ENCODE assay signal across 8 mouse cellular contexts in genomic region chrX:71816401-71816857, GRCm38 (mm10). TPM values are rescaled to one million over a fixed set of nuclear protein-coding genes. Genes with fewer than 3 reads are reported as not detected.
A peak's percentile ranks its signal among the peaks of the same experiment; 100 is the strongest.
DNase-seq lines count a peak whose midpoint lies in the region; ATAC-seq and TF ChIP-seq lines count a peak whose summit lies in the region.

No protein-coding gene starts in this region.

- H3K9ac ChIP-seq in kidney, embryonic 15.5 days: peak overlapping the region; percentile 54

- TF ChIP-seq POLR2A in bone marrow macrophage, adult 2 months (IDR thresholded peaks at IDR 0.05; ENCODE audit: borderline replicate concordance, low read depth, low read length): no peak
- peak; percentile 76 for TF ChIP-seq POLR2A in embryonic fibroblast, embryonic 13.5 days (IDR thresholded peaks at IDR 0.05; ENCODE audit: low read depth, low read length)

- H3K4me3 ChIP-seq in bone marrow macrophage, adult 2 months (ENCODE audit: insufficient read depth, low read length): peak overlapping the region; percentile 85
- H3K4me3 ChIP-seq in embryonic fibroblast, embryonic 13.5 days (ENCODE audit: insufficient read depth, low read length): peak overlapping the region; percentile 90
- peak overlapping the region; percentile 68 for H3K4me3 ChIP-seq in heart, embryonic 10.5 days
- peak overlapping the region; percentile 65 for H3K4me3 ChIP-seq in kidney, embryonic 15.5 days (replicated peaks)

- ATAC-seq in kidney, embryonic 15.5 days (replicated peaks; ENCODE audit: low FRiP score): peak; percentile 98
- peak; percentile 73 for ATAC-seq in monocyte, adult 5-6 weeks (replicated peaks; ENCODE audit: insufficient number of reproducible peaks, low FRiP score, low TSS enrichment, poor library complexity, severe bottlenecking)

- no peak for TF ChIP-seq CTCF in bone marrow macrophage, adult 2 months (IDR thresholded peaks at IDR 0.05; ENCODE audit: low read depth, low read length)
- no peak for TF ChIP-seq CTCF in embryonic fibroblast, embryonic 13.5 days (IDR thresholded peaks at IDR 0.05; ENCODE audit: borderline replicate concordance, insufficient read depth, low read length)

- no peaks in the 10 kb centered on the region for H3K9me3 ChIP-seq in heart, embryonic 10.5 days
- H3K9me3 ChIP-seq in kidney, embryonic 15.5 days (replicated peaks): no peaks in the 10 kb centered on the region

- no peaks in the 10 kb centered on the region for H3K36me3 ChIP-seq in heart, embryonic 10.5 days
- H3K36me3 ChIP-seq in kidney, embryonic 15.5 days: no peaks in the 10 kb centered on the region

- peak; percentile 85 for DNase-seq in A20 (ENCODE audit: low read depth, low spot score)
- peak; percentile 91 for DNase-seq in heart, embryonic 10.5 days (ENCODE audit: low spot score)
- peak; percentile 81 for DNase-seq in liver
- peak; percentile 74 to 85 for DNase-seq in spleen, postnatal 4 days (ENCODE audit: low spot score in 2 of 2)

- H3K4me1 ChIP-seq in bone marrow macrophage, adult 2 months (ENCODE audit: control insufficient read depth, insufficient read depth, low read length): peaks cover 29% of the 10 kb centered on the region
- H3K4me1 ChIP-seq in embryonic fibroblast, embryonic 13.5 days (ENCODE audit: control insufficient read depth, insufficient read depth, low read length): no peaks in the 10 kb centered on the region
- no peaks in the 10 kb centered on the region for H3K4me1 ChIP-seq in heart, embryonic 10.5 days
- peaks cover 5% of the 10 kb centered on the region; the same call in 1 of the 2 replicates for H3K4me1 ChIP-seq in kidney, embryonic 15.5 days

- WGBS in heart, embryonic 10.5 days: 14% methylated on average over 52 of the region's 52 CpGs
- WGBS in kidney, embryonic 15.5 days: 20% methylated on average over 52 of the region's 52 CpGs

- no peaks in the 10 kb centered on the region for H3K27me3 ChIP-seq in heart, embryonic 10.5 days (ENCODE audit: insufficient read depth, poor library complexity, severe bottlenecking)
- H3K27me3 ChIP-seq in kidney, embryonic 15.5 days: 0 out of 2 replicates have a peak, but pooled peaks cover 5% of the 10 kb centered on the region

- peak overlapping the region; percentile 56 for H3K4me2 ChIP-seq in kidney, embryonic 15.5 days

- peak overlapping the region; percentile 90 for H3K27ac ChIP-seq in bone marrow macrophage, adult 2 months (ENCODE audit: insufficient read depth, low read depth, low read length)
- peak overlapping the region; percentile 56 for H3K27ac ChIP-seq in embryonic fibroblast, embryonic 13.5 days (ENCODE audit: insufficient read depth, low read length)
- peak overlapping the region; percentile 86 for H3K27ac ChIP-seq in heart, embryonic 10.5 days
- peak overlapping the region; percentile 87 for H3K27ac ChIP-seq in kidney, embryonic 15.5 days

RNA-seq across cellular contexts. Expression of gene Vma21, which starts 0.7 kb away (rescaled TPM):
- 47.5 and 62.8 TPM in 2 replicates for polyA plus RNA-seq in bone marrow macrophage, adult 2 months (2012; ENCODE audit: insufficient read depth, insufficient read length, missing spikeins)
- polyA plus RNA-seq in embryonic fibroblast, embryonic 13.5 days (2011; ENCODE audit: insufficient read length, low read depth, missing spikeins): 55.5 and 61.8 TPM in 2 replicates
- polyA plus RNA-seq in heart, embryonic 10.5 days (2016; fragmentation: Nextera tagmentation; extraction: Ambion mirVana): 40.0 and 46.8 TPM in 2 replicates
- polyA plus RNA-seq in kidney, embryonic 15.5 days (2015; fragmentation: Nextera tagmentation; extraction: Ambion mirVana): 42.4 and 44.0 TPM in 2 replicates
- 6.6 to 9.3 TPM (median 9.1 TPM) in 3 replicates for total RNA-seq in monocyte, adult 5-6 weeks (2017)

Comparison
In these comparisons a context has a peak if more than half of its experiments do, and no peak if none do; other contexts are left out.
1. Peak in every context shown above with its lines: DNase-seq, ATAC-seq, H3K4me3 ChIP-seq and H3K27ac ChIP-seq.